Mouse (Mus musculus): Measurements from ENCODE around the gene Bmpr1b.

DNA sequence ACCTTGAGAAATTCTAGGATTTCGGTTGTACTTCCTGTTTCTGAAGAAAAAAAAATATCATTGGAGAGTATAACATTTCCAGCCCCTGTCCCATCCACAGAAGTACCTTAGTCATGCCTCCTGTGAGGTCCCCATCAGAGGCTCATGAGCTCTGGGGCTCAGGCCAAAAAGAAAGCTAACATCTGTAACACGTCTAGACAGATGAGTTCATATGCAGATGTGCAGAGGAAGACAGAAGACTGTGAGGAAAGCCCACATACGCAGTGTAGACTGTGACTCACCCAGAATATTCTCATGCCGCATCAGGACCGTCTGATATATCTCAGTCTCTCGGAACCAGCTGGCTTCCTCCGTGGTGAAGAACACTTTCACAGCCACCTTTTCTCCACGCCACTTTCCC, 312.1 kb downstream of the Bmpr1b start:
- TF ChIP-seq MAX (IDR thresholded peaks at IDR 0.05) (no peak), MYOD1 (IDR thresholded peaks at IDR 0.05; ENCODE audit: control insufficient read depth, insufficient read length, low read depth) (no peak)

Measured in C2C12 (cell line).